Mouse (Mus musculus) CH12.LX (cell line): ENCODE results near the gene Mecr. TPM values are rescaled to one million over a fixed set of nuclear protein-coding genes. Genes with fewer than 3 reads are reported as not detected.

Experiments
- DNase-seq: peaks from one replicate; pipeline ENCODE4 v3.0.0-alpha.2; 2013; ENCODE audit errors: extremely low read depth
- H3K27ac ChIP-seq: 2 replicates; pipeline ENCODE4 v1.5.1; 2012; ENCODE audit warnings: low read depth, mild to moderate bottlenecking, control low read depth, moderate library complexity; ENCODE audit not compliant: insufficient read depth
- H3K27me3 ChIP-seq: replicated peaks from 2 replicates; pipeline ENCODE3; 2012; ENCODE audit warnings: inconsistent platforms
- H3K36me3 ChIP-seq, 2 experiments: replicated peaks in 1 of 2; 2 replicates each; pipeline versions ENCODE3 to v1.6.1; 2012; ENCODE audit warnings: inconsistent platforms in 1 of 2, low read length in 1 of 2, mild to moderate bottlenecking in 1 of 2, mixed read lengths in 1 of 2, moderate library complexity in 1 of 2; ENCODE audit not compliant: control insufficient read depth in 1 of 2, insufficient read depth in 1 of 2
- H3K4me1 ChIP-seq, 2 experiments: 2 replicates each; pipeline ENCODE4 v1.6.1; 2012; ENCODE audit warnings: inconsistent platforms in 1 of 2, moderate library complexity in 1 of 2; ENCODE audit not compliant: insufficient read depth in 2 of 2, control insufficient read depth in 1 of 2
- H3K4me2 ChIP-seq: 2 replicates; pipeline ENCODE4 v1.6.1; 2012; ENCODE audit warnings: low read depth, mild to moderate bottlenecking, control low read depth; ENCODE audit not compliant: poor library complexity, insufficient read depth, severe bottlenecking
- H3K4me3 ChIP-seq, 3 experiments: fragments of 150-350 bp in 1 of 3; sonication (generic) in 1 of 3; replicated peaks in 1 of 3; 2 replicates each; pipeline versions ENCODE3 to v1.5.1; 2011 to 2012; ENCODE audit warnings: low read depth in 2 of 3, low read length in 2 of 3, mild to moderate bottlenecking in 2 of 3, moderate library complexity in 2 of 3, control low read depth in 1 of 3, improper control_type of control experiment in 1 of 3, inconsistent platforms in 1 of 3, mixed read lengths in 1 of 3; ENCODE audit not compliant: poor library complexity in 1 of 3
- H3K79me2 ChIP-seq: replicated peaks from 2 replicates; pipeline ENCODE4 v1.6.1; 2012; ENCODE audit warnings: mild to moderate bottlenecking, moderate library complexity; ENCODE audit not compliant: control insufficient read depth, poor library complexity, insufficient read depth, severe bottlenecking; ENCODE audit errors: extremely low read depth
- H3K9ac ChIP-seq: 2 replicates; pipeline ENCODE4 v1.6.1; 2012; ENCODE audit warnings: low read depth, mild to moderate bottlenecking, control low read depth, moderate library complexity; ENCODE audit not compliant: insufficient read depth
- H3K9me3 ChIP-seq: replicated peaks from 2 replicates; pipeline ENCODE3; 2012; ENCODE audit warnings: low read length, inconsistent platforms, mixed read lengths
- EP300 ChIP-seq: IDR thresholded peaks from 2 replicates; pipeline ENCODE4 v1.6.1; 2011; ENCODE audit warnings: low read length, improper control_type of control experiment
- ETS1 ChIP-seq: conservative IDR thresholded peaks from 2 replicates; pipeline ENCODE4 v1.6.1; 2012; ENCODE audit warnings: low read depth, mild to moderate bottlenecking, inconsistent platforms, low read length, improper control_type of control experiment, moderate library complexity
- GABPA ChIP-seq: IDR thresholded peaks from 2 replicates; pipeline ENCODE4 v1.6.1; 2012; ENCODE audit warnings: low read depth, low read length, improper control_type of control experiment, inconsistent platforms; ENCODE audit not compliant: insufficient replicate concordance
- IRF4 ChIP-seq: IDR thresholded peaks from 2 replicates; pipeline ENCODE4 v1.6.1; 2014; ENCODE audit warnings: low read depth, mild to moderate bottlenecking, inconsistent platforms, low read length, improper control_type of control experiment
- JUN ChIP-seq: IDR thresholded peaks from 2 replicates; pipeline ENCODE4 v1.6.1; 2011; ENCODE audit warnings: low read depth, mild to moderate bottlenecking, low read length, improper control_type of control experiment, moderate library complexity; ENCODE audit not compliant: insufficient read depth
- KAT2A ChIP-seq: IDR thresholded peaks from 2 replicates; pipeline ENCODE4 v1.6.1; 2012; ENCODE audit warnings: low read length, improper control_type of control experiment, inconsistent platforms; ENCODE audit not compliant: insufficient replicate concordance
- MAFK ChIP-seq: IDR thresholded peaks from 2 replicates; pipeline ENCODE4 v1.6.1; 2011; ENCODE audit warnings: low read length, improper control_type of control experiment; ENCODE audit not compliant: insufficient replicate concordance
- MAZ ChIP-seq: IDR thresholded peaks from 2 replicates; pipeline ENCODE4 v1.6.1; 2012; ENCODE audit warnings: low read depth, mild to moderate bottlenecking, inconsistent platforms, low read length, improper control_type of control experiment, moderate library complexity
- NELFE ChIP-seq: IDR thresholded peaks from 2 replicates; pipeline ENCODE4 v1.6.1; 2011; ENCODE audit warnings: low read depth, low read length, improper control_type of control experiment
- NRF1 ChIP-seq: IDR thresholded peaks from 2 replicates; pipeline ENCODE4 v1.6.1; 2014; ENCODE audit warnings: low read depth, mild to moderate bottlenecking, inconsistent platforms, low read length, improper control_type of control experiment, moderate library complexity
- PAX5 ChIP-seq: IDR thresholded peaks from 2 replicates; pipeline ENCODE4 v1.6.1; 2012; ENCODE audit warnings: low read length, inconsistent platforms, mixed read lengths
- SIN3A ChIP-seq: IDR thresholded peaks from 2 replicates; pipeline ENCODE4 v1.6.1; 2012; ENCODE audit warnings: low read length, improper control_type of control experiment, inconsistent platforms
- USF1 ChIP-seq: IDR thresholded peaks from 2 replicates; pipeline ENCODE4 v1.6.1; 2014; ENCODE audit warnings: low read depth, mild to moderate bottlenecking, inconsistent platforms, low read length, improper control_type of control experiment
- USF2 ChIP-seq: conservative IDR thresholded peaks from 2 replicates; pipeline ENCODE4 v1.6.1; 2011; ENCODE audit warnings: low read depth, low read length, improper control_type of control experiment
- ZC3H11A ChIP-seq: IDR thresholded peaks from 2 replicates; pipeline ENCODE4 v1.6.1; 2012; ENCODE audit warnings: low read depth, mild to moderate bottlenecking, inconsistent platforms, low read length, improper control_type of control experiment
- ZMIZ1 ChIP-seq: IDR thresholded peaks from 2 replicates; pipeline ENCODE4 v1.6.1; 2012; ENCODE audit warnings: low read depth, mild to moderate bottlenecking, inconsistent platforms, low read length, improper control_type of control experiment
- ZNF384 ChIP-seq: IDR thresholded peaks from 2 replicates; pipeline ENCODE4 v1.6.1; 2012; ENCODE audit warnings: low read depth, low read length, improper control_type of control experiment, inconsistent platforms
- dilution Hi-C: fragments of 300-500 bp; cut with MboI; formaldehyde crosslinking; loops from 2 replicates; pipeline ENCODE4 v1.14.3; 2020; ENCODE audit warnings: low sequenced_read_pairs; ENCODE audit not compliant: extremely low pct_unique_long_range_greater_than_20kb, extremely low pct_ligation_motif_present
- in situ Hi-C: fragments of 300-500 bp; cut with MboI; formaldehyde crosslinking; loops from 3 replicates; pipeline ENCODE4 v1.14.3; 2019; ENCODE audit warnings: low sequenced_read_pairs, low pct_ligation_motif_present, low pct_unique_long_range_greater_than_20kb, mixed read lengths
- polyA plus RNA-seq: library from polyadenylated mRNA; unstranded; fragments of >175 nt; gene quantifications from 2 replicates; pipeline ENCODE4 v1.2.1, GENCODE M21; 2012; ENCODE audit warnings: low read depth; ENCODE audit not compliant: insufficient read length
- total RNA-seq, 2 experiments: library from RNA; depleted of rRNA; stranded (reverse); fragments of 300-350 nt in 1 of 2; fragments of >200 nt in 1 of 2; gene quantifications; 2 replicates each; pipeline ENCODE4 v1.2.3; 2012 to 2014

The Mecr gene
- total and polyA plus RNA-seq, 3 experiments = 43.0 to 77.3 (median 54.6) TPM

DNA sequence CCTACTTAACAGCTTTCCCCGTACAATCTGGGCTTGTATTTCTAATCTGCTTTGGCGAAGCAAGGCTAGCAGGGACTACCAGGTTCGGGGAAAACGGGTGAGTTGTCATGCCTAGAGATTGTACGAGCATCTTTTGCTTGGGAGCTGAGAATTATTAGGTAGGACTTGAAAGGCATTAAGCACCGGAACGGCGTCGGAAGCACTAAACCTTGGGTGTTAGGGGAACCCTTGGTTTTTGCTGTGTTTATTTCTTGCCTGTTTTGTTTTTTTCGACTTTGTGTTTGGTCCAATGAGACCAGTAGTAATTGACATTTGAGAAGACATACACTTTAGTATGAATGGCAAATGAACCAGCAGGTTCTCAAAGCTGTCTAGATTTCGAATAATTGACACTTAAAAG is 31.3 kb downstream of the Mecr start:
- Histone ChIP-seq H3K4me2 (peak overlapping the region; percentile 93), H3K4me1 (peaks cover 9 to 43% of the 10 kb centered on the region in 2 experiments), H3K27me3 (no peaks in the 10 kb centered on the region), H3K36me3 (peaks cover 1 to 32% of the 10 kb centered on the region in 2 experiments), H3K4me3 (peak overlapping the region; percentile 78 to 89 (median 84)), H3K9me3 (no peaks in the 10 kb centered on the region), H3K9ac (peak overlapping the region; percentile 99), H3K79me2 (peaks cover 52% of the 10 kb centered on the region), H3K27ac (peak overlapping the region; percentile 86)
- no peak for DNase-seq
- dilution Hi-C loops (no loop called here), in situ Hi-C loops (no loop called here)
- no peak for TF ChIP-seq MAFK
- peak; percentile 55; the same call in 1 of the 2 replicates for TF ChIP-seq MAZ
- TF ChIP-seq IRF4 = no peak
- TF ChIP-seq ZC3H11A = no peak
- no peak for TF ChIP-seq ZNF384

DNA sequence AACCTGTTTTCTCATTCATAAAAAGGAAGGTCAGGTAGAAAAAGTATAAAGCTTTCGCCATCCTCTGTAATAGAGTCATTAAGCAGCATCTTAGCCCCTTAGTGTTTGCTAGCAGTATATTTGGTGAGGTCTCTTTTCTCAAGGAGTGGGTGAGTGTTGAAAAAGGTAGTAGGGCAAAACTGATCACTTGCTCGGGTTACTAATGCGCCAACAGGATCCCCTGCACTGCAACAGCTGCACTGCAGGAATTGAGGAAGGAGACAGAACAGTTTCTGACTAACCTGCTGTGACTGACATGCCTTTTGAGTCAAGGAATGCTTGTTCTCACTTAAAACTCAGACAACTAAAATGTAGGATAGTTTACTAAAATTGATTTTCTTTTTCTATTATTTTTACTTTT is 32.0 kb downstream of the Mecr start:
- H3K4me1 ChIP-seq = peaks cover 9 to 50% of the 10 kb centered on the region in 2 experiments
- H3K4me3 ChIP-seq = peak overlapping the region; percentile 78 to 89 (median 84)
- TF ChIP-seq IRF4 = no peak
- TF ChIP-seq GABPA = no peak
- no peak for TF ChIP-seq JUN
- no peak for TF ChIP-seq USF1
- TF ChIP-seq EP300 = no peak
- TF ChIP-seq NRF1 = no peak
- TF ChIP-seq PAX5 = no peak
- TF ChIP-seq SIN3A = no peak
- TF ChIP-seq ETS1 = no peak
- no peak for TF ChIP-seq NELFE
- no peak for TF ChIP-seq ZNF384
- no peak for TF ChIP-seq ZMIZ1
- TF ChIP-seq USF2 = no peak
- no peak for TF ChIP-seq MAFK
- no peak for TF ChIP-seq KAT2A
- in situ Hi-C loops (no loop called here), dilution Hi-C loops (no loop called here)
- peak overlapping the region; percentile 93 for H3K4me2 ChIP-seq
- H3K9me3 ChIP-seq = no peaks in the 10 kb centered on the region
- H3K27ac ChIP-seq = no peak overlapping the region
- peaks cover 59% of the 10 kb centered on the region for H3K79me2 ChIP-seq
- H3K9ac ChIP-seq = peak overlapping the region; percentile 99
- peak; percentile 41 for DNase-seq
- H3K36me3 ChIP-seq = peaks cover 0 to 28% of the 10 kb centered on the region in 2 experiments
- H3K27me3 ChIP-seq = no peaks in the 10 kb centered on the region
